Mouse (Mus musculus): Measurements from ENCODE around the gene Bag5.
A peak's percentile ranks its signal among the peaks of the same experiment; 100 is the strongest.

Gene Bag5

DNA sequence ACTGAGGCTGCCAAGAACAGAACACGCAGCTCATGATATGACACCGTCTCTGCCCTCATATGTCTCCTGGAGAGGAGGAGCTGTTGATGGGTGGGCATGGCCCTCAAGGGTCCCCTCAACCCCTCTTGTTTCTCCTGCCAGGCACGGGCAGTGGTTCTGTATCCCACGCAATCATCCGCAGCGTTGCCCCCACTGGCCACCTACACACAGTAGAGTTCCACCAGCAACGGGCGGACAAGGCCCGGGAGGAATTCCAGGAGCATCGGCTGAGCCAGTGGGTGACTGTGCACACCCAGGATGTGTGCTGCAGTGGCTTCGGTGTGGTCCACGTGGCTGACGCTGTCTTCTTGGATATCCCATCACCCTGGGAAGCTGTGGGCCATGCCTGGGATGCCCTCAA, 32.4 kb downstream of the Bag5 start:
- no peaks in the 10 kb centered on the region; the same call in 1 of the 2 replicates for H3K36me3 ChIP-seq (ENCODE audit: control insufficient read depth, insufficient read depth, low read length, poor library complexity, severe bottlenecking)
- H3K27me3 ChIP-seq (ENCODE audit: control insufficient read depth, insufficient read depth, low read length, poor library complexity, severe bottlenecking) = no peaks in the 10 kb centered on the region
- DNase-seq (ENCODE audit: low read depth, low spot score) = no peak

- Histone ChIP-seq H3K27me3 (ENCODE audit: control insufficient read depth, insufficient read depth, low read length, poor library complexity, severe bottlenecking) (no peaks in the 10 kb centered on the region), H3K36me3 (ENCODE audit: control insufficient read depth, insufficient read depth, low read length, poor library complexity, severe bottlenecking) (no peaks in the 10 kb centered on the region; the same call in 1 of the 2 replicates)
- DNase-seq (ENCODE audit: low read depth, low spot score) = no peak
Observed at GRCm38 (mm10) chr12:111678997-111679396, 34.1 kb downstream of the Bag5 start.

- H3K36me3 ChIP-seq (ENCODE audit: control insufficient read depth, insufficient read depth, low read length, poor library complexity, severe bottlenecking) = no peaks in the 10 kb centered on the region; the same call in 1 of the 2 replicates
- H3K27me3 ChIP-seq (ENCODE audit: control insufficient read depth, insufficient read depth, low read length, poor library complexity, severe bottlenecking) = no peaks in the 10 kb centered on the region
- no peak for DNase-seq (ENCODE audit: low read depth, low spot score)
Observed at GRCm38 (mm10) chr12:111678670-111678933, 34.5 kb downstream of the Bag5 start.

- H3K36me3 ChIP-seq (ENCODE audit: control insufficient read depth, insufficient read depth, low read length, poor library complexity, severe bottlenecking) = no peaks in the 10 kb centered on the region; the same call in 1 of the 2 replicates
- no peaks in the 10 kb centered on the region for H3K27me3 ChIP-seq (ENCODE audit: control insufficient read depth, insufficient read depth, low read length, poor library complexity, severe bottlenecking)
- DNase-seq (ENCODE audit: low read depth, low spot score) = peak; percentile 93
Observed at GRCm38 (mm10) chr12:111677882-111678669, 35.0 kb downstream of the Bag5 start, which contains the start of gene Trmt61a. Gene Trmt61a, plus strand, starts transcription at chr12:111678105.

DNA sequence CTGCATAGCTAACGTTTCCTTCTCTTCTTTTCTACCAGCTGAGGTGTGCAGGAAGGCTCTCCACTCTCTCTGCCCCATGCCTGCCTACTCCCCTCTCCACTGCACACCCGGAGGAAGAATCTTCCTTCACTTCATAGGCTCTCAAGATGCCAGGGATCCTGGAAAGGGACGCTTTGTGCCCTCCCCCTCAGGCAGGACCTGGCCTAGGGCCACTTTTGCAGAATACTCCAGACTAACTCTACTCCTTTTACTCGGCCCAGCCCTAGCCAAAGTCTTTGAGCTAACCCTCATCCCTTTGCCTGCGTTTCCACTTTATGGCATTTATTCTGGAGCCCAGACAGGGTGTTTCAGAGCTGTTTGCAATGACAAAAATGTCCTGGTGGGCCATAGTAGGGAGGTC, 35.6 kb downstream of the Bag5 start:
- no peak for DNase-seq (ENCODE audit: low read depth, low spot score)
- Histone ChIP-seq H3K36me3 (ENCODE audit: control insufficient read depth, insufficient read depth, low read length, poor library complexity, severe bottlenecking) (no peaks in the 10 kb centered on the region), H3K27me3 (ENCODE audit: control insufficient read depth, insufficient read depth, low read length, poor library complexity, severe bottlenecking) (no peaks in the 10 kb centered on the region)

GRCm38 (mm10) chr12:111675797-111676580, 37.1 kb downstream of the Bag5 start:
- no peaks in the 10 kb centered on the region for H3K36me3 ChIP-seq (ENCODE audit: control insufficient read depth, insufficient read depth, low read length, poor library complexity, severe bottlenecking)
- H3K27me3 ChIP-seq (ENCODE audit: control insufficient read depth, insufficient read depth, low read length, poor library complexity, severe bottlenecking) = no peaks in the 10 kb centered on the region
- no peak for DNase-seq (ENCODE audit: low read depth, low spot score)

DNA sequence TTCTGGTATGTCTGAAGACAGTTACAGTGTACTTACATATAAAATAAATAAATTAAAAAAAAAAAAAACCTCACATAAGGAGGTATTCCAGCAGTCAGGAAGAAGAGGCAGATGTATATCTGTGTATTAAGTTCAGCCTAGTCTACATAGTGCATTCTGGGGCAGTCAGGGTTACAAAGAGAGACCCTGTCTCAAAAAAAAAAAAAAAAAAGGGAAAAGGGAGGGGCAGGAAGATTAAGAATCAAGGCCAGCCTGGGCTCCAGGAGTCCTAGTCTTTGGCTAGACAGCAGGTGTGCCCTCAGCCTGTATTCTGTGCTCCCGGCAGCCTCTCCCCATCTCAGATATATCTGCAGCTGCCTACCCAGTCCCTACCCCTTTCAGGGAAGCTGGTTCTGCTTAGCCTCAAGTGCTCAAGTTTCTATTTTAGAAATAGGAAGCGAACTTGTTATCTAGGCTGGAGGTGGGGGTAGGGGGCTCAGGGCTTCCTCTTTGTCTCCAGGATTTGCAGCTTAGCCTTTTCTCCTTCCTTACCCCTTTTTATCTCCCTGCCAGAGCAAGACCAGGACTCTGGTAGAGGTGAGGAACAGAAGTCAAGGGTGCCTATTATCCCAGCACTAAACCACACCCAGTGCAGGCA, 38.1 kb downstream of the Bag5 start:
- DNase-seq (ENCODE audit: low read depth, low spot score) = no peak
- no peaks in the 10 kb centered on the region for H3K27me3 ChIP-seq (ENCODE audit: control insufficient read depth, insufficient read depth, low read length, poor library complexity, severe bottlenecking)
- no peaks in the 10 kb centered on the region for H3K36me3 ChIP-seq (ENCODE audit: control insufficient read depth, insufficient read depth, low read length, poor library complexity, severe bottlenecking)

DNA sequence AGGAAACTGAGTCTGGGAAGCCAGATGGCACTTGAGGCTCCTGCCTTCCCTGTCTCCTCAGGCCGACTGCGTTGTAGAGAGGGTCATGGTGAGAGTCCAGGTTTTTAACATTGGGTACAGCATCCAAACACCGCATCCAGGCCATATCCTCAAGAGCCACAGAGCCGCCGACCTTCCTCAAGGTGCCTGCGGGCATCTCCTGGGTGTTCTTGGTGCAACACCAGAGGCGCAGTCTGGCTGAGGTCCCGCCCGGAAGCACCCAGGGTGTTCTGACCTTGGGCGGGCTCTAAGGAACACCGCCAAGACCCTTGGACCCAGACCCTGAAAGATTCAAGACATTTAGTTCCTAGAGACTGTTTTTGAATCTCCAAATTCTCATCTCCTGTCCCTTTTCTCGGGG, 40.5 kb downstream of the Bag5 start:
- no peaks in the 10 kb centered on the region for H3K27me3 ChIP-seq (ENCODE audit: control insufficient read depth, insufficient read depth, low read length, poor library complexity, severe bottlenecking)
- DNase-seq (ENCODE audit: low read depth, low spot score) = no peak

DNA sequence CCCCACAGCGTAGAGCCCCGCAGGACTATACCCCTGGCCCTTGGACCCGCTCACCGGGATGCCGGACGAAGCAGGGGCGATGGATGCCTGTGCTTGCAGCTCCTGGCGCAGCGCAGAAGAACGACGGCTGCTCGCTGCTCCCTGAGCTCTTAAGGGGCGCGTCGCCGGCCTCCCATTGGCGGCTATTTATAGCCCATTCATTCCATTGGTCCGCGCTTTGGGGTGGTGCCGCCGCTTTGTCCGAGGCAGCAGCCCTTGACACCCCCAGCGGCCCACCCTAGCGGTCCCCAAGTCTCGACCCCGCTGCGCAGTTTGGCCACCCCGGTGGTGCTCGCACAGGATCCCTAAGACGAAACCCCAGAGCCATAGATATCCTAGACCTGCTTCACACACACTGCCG, 40.9 kb downstream of the Bag5 start, which contains the start of gene Ckb:
Gene Ckb (minus strand): TSS at position 163 of the 400 bp plus-strand sequence.
- Histone ChIP-seq H3K27me3 (ENCODE audit: control insufficient read depth, insufficient read depth, low read length, poor library complexity, severe bottlenecking) (no peaks in the 10 kb centered on the region), H3K36me3 (ENCODE audit: control insufficient read depth, insufficient read depth, low read length, poor library complexity, severe bottlenecking) (no peaks in the 10 kb centered on the region)
- peak; percentile 48 for DNase-seq (ENCODE audit: low read depth, low spot score)

More for the DNA sequence above, 40.5 kb downstream of the Bag5 start:
- no peaks in the 10 kb centered on the region for H3K36me3 ChIP-seq (ENCODE audit: control insufficient read depth, insufficient read depth, low read length, poor library complexity, severe bottlenecking)

- Histone ChIP-seq H3K27me3 (ENCODE audit: control insufficient read depth, insufficient read depth, low read length, poor library complexity, severe bottlenecking) (no peaks in the 10 kb centered on the region), H3K36me3 (ENCODE audit: control insufficient read depth, insufficient read depth, low read length, poor library complexity, severe bottlenecking) (no peaks in the 10 kb centered on the region)
- peak; percentile 57 for DNase-seq (ENCODE audit: low read depth, low spot score)
Observed at GRCm38 (mm10) chr12:111671431-111671902, 41.6 kb downstream of the Bag5 start.

DNA sequence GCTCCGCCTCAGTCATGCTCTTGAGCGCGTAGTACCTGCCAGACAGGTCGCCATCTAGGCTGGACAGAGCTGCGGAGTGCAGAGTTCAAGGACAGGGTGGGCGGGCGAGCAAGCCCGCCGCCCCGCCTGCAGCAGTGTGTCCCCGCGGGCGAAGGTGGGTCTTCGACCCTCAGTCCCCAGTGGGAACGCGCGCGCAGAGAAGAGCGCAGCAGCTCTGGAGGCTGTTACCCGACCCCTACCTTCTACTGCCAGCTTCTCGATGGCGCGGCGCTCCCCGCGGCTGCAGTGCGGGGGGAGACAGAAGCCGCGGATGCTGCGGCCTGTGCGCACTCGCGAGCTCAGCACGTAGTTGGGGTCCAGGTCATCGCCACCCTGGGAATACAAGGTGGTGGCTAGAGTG, 42.1 kb downstream of the Bag5 start:
- H3K27me3 ChIP-seq (ENCODE audit: control insufficient read depth, insufficient read depth, low read length, poor library complexity, severe bottlenecking) = no peaks in the 10 kb centered on the region
- no peaks in the 10 kb centered on the region for H3K36me3 ChIP-seq (ENCODE audit: control insufficient read depth, insufficient read depth, low read length, poor library complexity, severe bottlenecking)
- peak; percentile 19 for DNase-seq (ENCODE audit: low read depth, low spot score)

DNA sequence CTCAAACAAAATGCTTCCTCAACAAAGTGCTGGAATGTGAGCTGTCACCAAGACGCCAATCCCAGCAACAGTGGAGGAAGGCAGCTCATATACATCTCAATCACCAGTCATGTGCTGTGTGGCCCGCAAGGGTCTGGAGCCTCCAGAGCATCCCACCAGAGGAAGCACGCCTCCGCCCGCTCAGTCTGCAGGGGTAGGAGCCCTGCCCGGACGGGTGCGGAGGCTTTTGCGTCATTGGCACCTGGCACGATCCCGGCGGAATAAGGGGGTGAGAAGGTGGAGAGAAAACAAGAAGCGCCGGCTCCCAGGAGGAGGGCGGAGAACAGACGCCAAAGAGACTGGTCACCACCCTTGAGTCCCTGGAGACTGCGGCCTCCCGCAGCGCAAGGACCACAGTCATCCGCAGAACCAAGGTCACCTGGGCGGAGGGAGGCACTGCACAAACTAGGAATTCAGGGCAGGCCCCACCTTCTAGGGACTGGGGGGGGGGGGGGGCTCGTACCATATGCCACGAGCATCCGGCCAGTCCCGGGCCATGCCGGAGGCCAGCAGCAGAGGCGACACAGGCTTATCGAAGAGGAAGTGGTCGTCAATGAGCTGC, 42.6 kb downstream of the Bag5 start:
- H3K36me3 ChIP-seq (ENCODE audit: control insufficient read depth, insufficient read depth, low read length, poor library complexity, severe bottlenecking) = no peaks in the 10 kb centered on the region
- no peak for DNase-seq (ENCODE audit: low read depth, low spot score)
- H3K27me3 ChIP-seq (ENCODE audit: control insufficient read depth, insufficient read depth, low read length, poor library complexity, severe bottlenecking) = no peaks in the 10 kb centered on the region

DNA sequence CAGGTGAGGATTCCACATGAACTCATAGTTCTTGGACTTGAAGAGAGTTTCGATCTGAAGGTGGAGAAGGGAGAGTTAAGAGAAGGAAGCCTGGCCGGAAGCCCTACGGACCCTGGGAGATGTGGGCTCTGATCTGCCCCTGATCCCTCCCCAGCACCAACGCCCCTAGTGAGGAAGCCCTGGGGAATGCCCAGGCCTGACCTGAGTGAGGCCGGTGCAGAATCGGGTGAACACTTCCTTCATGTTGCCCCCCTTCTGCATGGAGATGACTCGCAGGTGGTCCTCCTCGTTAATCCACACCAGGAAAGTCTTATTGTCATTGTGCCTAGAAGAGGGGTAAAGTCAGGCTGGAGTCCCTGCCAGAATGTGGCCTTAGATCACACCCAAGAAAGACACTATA, 43.1 kb downstream of the Bag5 start:
- Histone ChIP-seq H3K27me3 (ENCODE audit: control insufficient read depth, insufficient read depth, low read length, poor library complexity, severe bottlenecking) (no peaks in the 10 kb centered on the region), H3K36me3 (ENCODE audit: control insufficient read depth, insufficient read depth, low read length, poor library complexity, severe bottlenecking) (no peaks in the 10 kb centered on the region)
- DNase-seq (ENCODE audit: low read depth, low spot score) = no peak

- Histone ChIP-seq H3K36me3 (ENCODE audit: control insufficient read depth, insufficient read depth, low read length, poor library complexity, severe bottlenecking) (no peaks in the 10 kb centered on the region), H3K27me3 (ENCODE audit: control insufficient read depth, insufficient read depth, low read length, poor library complexity, severe bottlenecking) (no peaks in the 10 kb centered on the region)
- DNase-seq (ENCODE audit: low read depth, low spot score) = peak; percentile 31
Observed at GRCm38 (mm10) chr12:111669000-111669788, 43.9 kb downstream of the Bag5 start.

Data from splenic B cell, adult 2 months (primary cell).